Mouse (Mus musculus) C2C12 (cell line): Measurements from ENCODE around the gene Pbld1.

Source experiments
- CTCF ChIP-seq: IDR thresholded peaks from one replicate; pipeline ENCODE4 v1.5.1; 2011; ENCODE audit not compliant: control insufficient read depth, insufficient read depth, insufficient read length
- MYOD1 ChIP-seq: IDR thresholded peaks from one replicate; pipeline ENCODE4 v1.6.1; 2011; ENCODE audit warnings: low read depth; ENCODE audit not compliant: control insufficient read depth, insufficient read length

DNA sequence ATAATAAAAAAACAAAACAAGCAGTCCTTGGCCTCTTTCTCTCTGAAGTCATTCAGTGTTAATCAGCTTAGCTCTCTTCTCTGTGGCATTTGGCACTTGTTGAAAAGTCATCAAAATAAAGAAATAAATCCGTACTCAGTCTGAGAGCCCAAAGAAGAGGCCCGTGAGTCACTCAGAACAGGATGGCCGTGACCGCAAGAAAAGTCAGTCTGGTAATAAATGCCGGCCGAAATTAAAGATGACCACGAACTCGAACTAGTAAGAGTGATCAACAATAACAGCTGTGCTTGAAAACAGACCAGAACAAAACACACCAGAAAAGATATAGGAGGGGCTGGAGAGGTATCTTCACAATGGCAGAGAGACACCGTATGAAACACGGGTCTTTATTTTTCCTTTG lies 64.1 kb downstream of the Pbld1 start:
- TF ChIP-seq CTCF: no peak
- peak; percentile 74 for TF ChIP-seq MYOD1
